Mouse (Mus musculus) layer of hippocampus, adult 8-10 months (tissue): ENCODE measurements around the gene Frmd7. TPM values are rescaled to one million over a fixed set of nuclear protein-coding genes. Genes with fewer than 3 reads are reported as not detected.
A peak's percentile ranks its signal among the peaks of the same experiment; 100 is the strongest.

Experiments used
- DNase-seq, 2 experiments: peaks; one replicate each; pipeline ENCODE4 v3.0.0; 2022; ENCODE audit warnings: low spot score in 2 of 2
- total RNA-seq, 4 experiments: library from RNA; stranded (reverse); gene quantifications; 2 replicates each; pipeline ENCODE4 v1.2.4; 2022

Frmd7 gene
- 1 to 10 TPM; 2.2 to 4.2 (median 3.0) TPM for total RNA-seq

DNA sequence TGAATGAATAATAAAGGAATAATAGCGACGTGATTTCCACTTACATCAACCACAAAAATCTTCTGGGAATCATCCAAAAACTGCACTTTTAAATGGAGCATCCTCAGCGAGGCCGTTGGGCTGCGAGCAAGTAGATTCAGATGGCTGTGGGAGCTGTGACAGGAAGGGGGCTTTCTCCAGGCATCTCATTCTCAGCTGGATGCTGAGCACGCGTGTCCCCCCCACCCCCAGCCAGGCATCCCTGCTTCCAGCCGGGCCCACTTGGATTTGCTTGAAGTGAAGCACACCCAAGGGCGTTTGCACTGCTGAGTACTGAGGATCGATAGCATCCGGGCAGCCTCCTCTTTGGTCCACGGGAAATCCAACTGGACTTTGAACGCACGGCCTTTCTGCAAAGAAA, at the start of gene Frmd7:
Frmd7 (minus strand) TSS at position 101 of the 400 bp plus-strand sequence.
- DNase-seq: no peak

- DNase-seq: no peak
Observed at GRCm38 (mm10) chrX:50991324-50991723, 48.8 kb upstream of the Frmd7 start.

DNA sequence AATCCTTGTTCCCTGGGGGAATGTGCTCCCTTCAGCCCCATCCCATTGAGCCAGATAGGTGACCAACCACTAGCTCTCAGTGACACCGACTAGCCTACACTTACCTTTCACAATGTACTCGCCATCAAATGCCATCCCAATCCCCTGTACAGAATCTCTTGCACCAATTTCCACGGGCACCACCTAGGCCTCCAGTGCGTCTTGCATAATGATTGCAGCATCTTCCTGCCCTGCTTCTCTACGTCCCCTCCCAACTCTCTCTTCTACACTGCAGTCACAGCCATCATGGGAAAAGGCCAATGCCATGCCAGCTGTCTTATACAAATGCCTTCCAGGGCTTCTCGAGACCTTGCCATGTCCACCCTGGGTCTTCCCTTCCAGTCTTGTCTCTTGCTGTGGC, 47.4 kb upstream of the Frmd7 start:
- DNase-seq: no peak

DNA sequence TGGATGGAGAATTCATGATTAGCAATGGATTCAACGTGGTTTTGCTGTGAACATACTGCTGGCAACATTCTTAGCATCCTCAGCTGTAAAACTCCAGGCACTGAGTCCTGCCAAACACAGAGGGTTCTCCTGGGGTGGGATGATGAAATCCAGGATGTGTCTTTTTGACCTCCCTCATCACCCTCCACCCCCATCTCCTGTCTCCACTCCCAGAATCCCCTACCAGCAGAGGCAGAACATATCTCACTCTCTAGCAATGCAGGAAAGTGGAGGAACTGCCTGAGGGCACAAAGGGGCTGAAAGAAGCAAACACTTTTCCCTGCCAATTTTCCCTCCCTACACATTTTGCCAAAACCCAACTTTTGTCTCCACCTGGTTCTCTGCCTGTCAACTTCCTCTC, 46.1 kb upstream of the Frmd7 start:
- no peak for DNase-seq

GRCm38 (mm10) chrX:50978428-50978827, 35.9 kb upstream of the Frmd7 start:
- peak in 1 of 2 experiments; percentile 7 for DNase-seq

GRCm38 (mm10) chrX:50972145-50972544, 29.6 kb upstream of the Frmd7 start:
- DNase-seq: no peak

GRCm38 (mm10) chrX:50969907-50970306, 27.4 kb upstream of the Frmd7 start:
- no peak for DNase-seq

DNA sequence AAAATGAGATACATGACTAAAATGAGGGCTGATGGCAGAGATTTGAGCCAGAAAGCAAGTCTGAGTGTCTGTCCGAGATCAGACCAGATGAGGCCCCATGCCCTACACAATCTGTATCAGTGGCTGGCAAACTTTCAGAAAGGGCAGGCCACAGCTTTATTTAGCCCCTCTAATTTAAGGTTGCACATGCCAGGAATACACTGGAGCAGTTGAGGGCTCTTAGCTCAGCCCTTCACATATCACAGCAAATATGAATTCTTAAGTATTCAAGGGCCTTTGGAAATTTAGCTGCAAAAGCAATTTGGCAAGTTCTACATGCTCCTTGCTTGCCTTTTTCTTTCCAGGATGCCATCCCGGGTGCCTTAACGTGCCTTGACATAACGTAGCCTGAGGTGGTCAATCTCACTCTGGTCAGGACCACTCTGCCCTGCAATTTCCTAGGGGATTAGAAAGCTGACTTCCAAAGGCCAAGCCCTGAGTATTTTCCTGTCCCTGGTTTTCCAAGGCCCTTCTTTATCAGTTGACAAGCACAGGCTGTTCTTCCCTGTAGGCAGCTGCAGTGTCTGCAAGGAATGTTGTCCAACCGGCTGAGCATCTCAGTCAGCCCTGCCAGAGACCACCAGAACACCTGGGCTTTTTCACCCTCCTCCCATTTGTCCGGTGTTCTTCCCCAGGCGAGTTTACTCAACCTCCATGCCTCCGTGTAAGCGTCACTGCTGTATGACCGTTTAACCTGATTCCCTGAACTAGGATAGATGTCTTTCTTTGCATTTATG, 25.8 kb upstream of the Frmd7 start:
- DNase-seq: no peak

GRCm38 (mm10) chrX:50965157-50965556, 22.6 kb upstream of the Frmd7 start:
- DNase-seq: no peak

DNA sequence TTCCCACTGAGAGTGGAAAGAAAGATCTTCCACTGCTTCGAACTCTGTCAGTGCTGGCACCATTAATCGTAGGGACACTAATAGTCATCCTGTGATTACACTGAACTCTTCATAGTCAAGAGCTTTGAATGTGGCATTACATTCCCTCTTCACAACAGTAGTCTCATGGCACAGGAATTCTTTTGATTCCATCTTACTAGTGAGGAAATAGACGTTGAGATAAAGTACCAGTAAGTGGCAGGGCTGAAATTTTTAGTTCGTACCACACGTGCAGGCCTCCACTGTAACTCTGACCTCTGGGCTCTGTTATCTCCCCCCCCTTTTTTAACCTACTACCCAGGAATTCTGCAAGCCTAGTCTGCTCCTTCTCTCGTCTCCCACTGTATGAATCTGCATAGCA, 20.4 kb upstream of the Frmd7 start:
- DNase-seq: no peak

- DNase-seq: no peak
Observed at GRCm38 (mm10) chrX:50948633-50949032, 6.1 kb upstream of the Frmd7 start.

GRCm38 (mm10) chrX:50948116-50948515, 5.6 kb upstream of the Frmd7 start:
- no peak for DNase-seq

DNA sequence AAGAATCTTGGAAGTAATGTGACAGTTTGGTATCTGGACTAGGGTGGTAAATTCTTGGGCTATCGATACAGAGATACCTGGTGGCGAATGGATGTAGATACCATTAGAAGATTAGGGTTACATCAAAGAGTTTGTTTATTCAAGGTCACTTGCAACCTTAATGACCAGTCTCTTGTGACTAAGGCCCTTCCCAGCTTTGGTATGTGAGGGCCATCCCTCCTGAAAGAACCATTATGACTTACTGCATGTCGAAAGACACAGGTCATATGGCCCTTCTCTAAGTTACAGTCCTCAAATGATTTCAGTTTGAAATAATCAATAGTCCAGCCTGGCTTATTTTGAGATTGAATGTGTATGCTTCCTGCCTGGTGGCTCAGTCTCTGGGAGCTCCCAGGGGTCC, 5.4 kb downstream of the Frmd7 start:
- no peak for DNase-seq

- DNase-seq: no peak
Observed at GRCm38 (mm10) chrX:50930309-50930708, 12.2 kb downstream of the Frmd7 start.

GRCm38 (mm10) chrX:50926893-50927545, 15.5 kb downstream of the Frmd7 start:
- no peak for DNase-seq

- peak in 1 of 2 experiments; percentile 4 for DNase-seq
Observed at GRCm38 (mm10) chrX:50924629-50925364, 17.7 kb downstream of the Frmd7 start.

DNA sequence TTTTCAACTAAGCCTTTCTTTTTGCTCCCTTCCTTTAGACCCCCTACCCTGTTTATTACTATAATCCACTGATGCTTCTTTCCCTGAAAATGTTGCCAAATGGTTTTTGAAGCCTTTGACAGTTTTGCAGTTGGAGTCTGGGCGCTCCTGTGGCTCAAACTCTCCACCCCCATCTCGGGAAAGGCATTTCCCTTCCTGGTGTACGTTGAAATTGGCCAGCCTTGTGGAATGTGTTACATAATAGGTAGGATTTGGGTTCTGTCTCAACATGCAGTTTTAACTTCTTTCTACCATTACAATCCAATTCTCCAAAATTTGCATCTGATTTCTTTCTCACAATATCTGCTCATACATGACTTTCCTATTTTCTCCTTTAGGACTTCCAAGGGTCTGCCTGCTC, 23.8 kb downstream of the Frmd7 start:
- DNase-seq: no peak

DNA sequence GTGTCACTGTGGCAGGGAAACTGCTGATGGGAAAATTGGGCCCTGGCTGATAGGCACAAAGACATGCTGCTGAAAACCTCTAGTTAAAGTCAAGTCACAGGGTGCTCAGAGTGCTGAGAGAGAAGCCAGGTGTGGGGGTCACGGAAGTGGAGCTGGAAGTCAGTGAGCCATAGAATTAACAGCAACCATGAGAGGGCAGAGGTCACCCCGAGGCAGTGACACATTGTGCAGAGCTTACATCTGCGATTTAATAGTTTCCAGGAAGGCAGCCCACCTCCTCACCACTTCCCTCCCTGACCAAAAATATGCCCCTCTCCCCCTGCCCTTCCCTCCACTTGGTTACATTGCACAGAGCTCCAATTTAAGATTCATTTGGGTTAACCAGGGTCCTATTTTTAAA, 25.1 kb downstream of the Frmd7 start:
- DNase-seq: no peak

- no peak for DNase-seq
Observed at GRCm38 (mm10) chrX:50909915-50910314, 32.6 kb downstream of the Frmd7 start.

- DNase-seq: no peak
Observed at GRCm38 (mm10) chrX:50903497-50903896, 39.0 kb downstream of the Frmd7 start.

DNA sequence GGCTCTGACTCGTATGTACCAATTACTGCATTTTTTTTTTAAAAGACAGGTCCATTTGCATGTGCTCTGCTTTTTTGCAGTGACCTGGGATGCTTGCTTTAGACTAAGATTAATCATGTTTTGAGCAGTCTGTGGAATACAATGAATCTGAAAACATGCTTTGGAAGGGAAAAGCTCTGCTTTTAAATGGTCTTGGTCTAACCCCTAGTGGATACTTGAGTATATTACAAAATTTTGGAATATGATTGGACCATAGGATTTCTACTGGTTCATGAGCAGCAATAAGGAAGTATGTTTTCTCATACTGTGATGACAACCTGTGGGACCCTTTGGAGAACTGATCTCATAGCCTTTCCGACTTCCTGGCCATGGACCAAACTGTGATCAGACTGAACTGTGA, 54.5 kb downstream of the Frmd7 start:
- no peak for DNase-seq

DNA sequence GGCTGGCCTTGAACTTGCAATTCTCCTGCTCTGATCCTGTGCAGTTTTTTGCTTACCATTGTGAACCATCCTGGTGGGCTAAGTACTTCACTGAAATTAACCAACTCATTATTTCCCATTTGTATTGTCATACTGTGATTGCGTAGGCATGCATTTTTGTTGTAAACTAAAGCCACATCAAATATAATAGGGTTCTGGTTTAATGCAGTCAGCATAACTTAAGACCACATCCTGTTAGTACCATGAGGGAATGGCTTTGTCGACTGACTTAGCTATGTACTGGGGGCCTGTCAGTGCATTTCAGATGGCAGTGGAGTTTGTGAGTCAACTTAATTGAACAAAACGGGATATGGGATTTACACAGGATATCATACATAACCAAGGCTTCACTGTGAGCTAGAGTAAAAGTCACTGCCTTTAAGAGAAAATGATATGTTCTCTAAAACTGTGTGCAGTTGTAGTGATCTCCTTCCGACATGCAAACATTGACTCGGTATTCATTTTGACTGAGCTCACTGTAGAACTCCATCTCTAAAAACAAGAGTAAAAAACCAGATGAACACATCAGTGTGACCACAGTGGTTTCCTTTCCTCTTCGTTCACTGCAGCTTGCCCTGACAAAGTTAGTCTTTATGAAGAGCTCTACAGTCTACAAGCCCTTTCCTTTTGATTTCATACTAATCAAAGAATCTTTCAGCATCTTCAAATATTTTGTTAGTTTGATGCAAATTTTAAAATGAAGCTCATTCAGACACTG, 68.1 kb downstream of the Frmd7 start:
- no peak for DNase-seq
